Mouse (Mus musculus) lung, adult 2 months (tissue): Measurements from ENCODE around the gene Klhl26. TPM values are rescaled to one million over a fixed set of nuclear protein-coding genes. Genes with fewer than 3 reads are reported as not detected.

Experiments used
- DNase-seq: peaks from one replicate; pipeline ENCODE4 v3.0.0; 2022
- H3K4me1 ChIP-seq: fragments of 200-500 bp; 2 replicates; pipeline ENCODE4 v1.6.1; 2011; ENCODE audit warnings: low read length; ENCODE audit not compliant: control insufficient read depth, insufficient read depth
- H3K4me3 ChIP-seq: fragments of 200-500 bp; replicated peaks from 2 replicates; pipeline ENCODE3; 2011; ENCODE audit warnings: low read depth, mild to moderate bottlenecking, control low read depth, low read length; ENCODE audit errors: extremely low read depth
- CTCF ChIP-seq: fragments of 200-500 bp; IDR thresholded peaks from 2 replicates; pipeline ENCODE4 v1.5.1; 2011; ENCODE audit warnings: mild to moderate bottlenecking, low read length, control low read depth; ENCODE audit not compliant: insufficient read depth
- POLR2A ChIP-seq: fragments of 200-500 bp; IDR thresholded peaks from 2 replicates; pipeline ENCODE4 v1.6.1; 2011; ENCODE audit warnings: low read depth, mild to moderate bottlenecking, control low read depth, low read length, borderline replicate concordance; ENCODE audit errors: extremely low read depth
- WGBS: fragments of 180-500 bp; shearing (Covaris S2); methylation state at CpG from one replicate; pipeline ENCODE4 v1.1.7; 2018; 5-methylcytosine and 5-hydroxymethylcytosine counted together
- polyA plus RNA-seq: library from polyadenylated mRNA; depleted of rRNA; stranded (reverse); fragments of >200 nt; gene quantifications from 2 replicates; pipeline ENCODE4 v1.2.3, GENCODE M21; 2012; rRNA removed

Gene Klhl26
- polyA plus RNA-seq, 1 experiment: 51.3 TPM

- no peak for TF ChIP-seq CTCF
- TF ChIP-seq POLR2A: no peak
- no peak overlapping the region for H3K4me3 ChIP-seq
- peaks cover 4% of the 10 kb centered on the region for H3K4me1 ChIP-seq
- WGBS: 59% methylated on average over 6 of the region's 6 CpGs
- no peak for DNase-seq
Measured at GRCm38 (mm10) chr8:70408301-70408700, 68.5 kb downstream of the Klhl26 start.

- DNase-seq: no peak
- Histone ChIP-seq H3K4me3 (no peak overlapping the region), H3K4me1 (peaks cover 4% of the 10 kb centered on the region)
- no peak for TF ChIP-seq POLR2A
- no peak for TF ChIP-seq CTCF
- 73% methylated on average over 11 of the region's 11 CpGs for WGBS
Measured at GRCm38 (mm10) chr8:70406427-70407069, 70.2 kb downstream of the Klhl26 start.

GRCm38 (mm10) chr8:70405189-70405588, 71.6 kb downstream of the Klhl26 start:
- no peak for DNase-seq
- no peak overlapping the region for H3K4me3 ChIP-seq
- H3K4me1 ChIP-seq: peaks cover 4% of the 10 kb centered on the region
- 49% methylated on average over 7 of the region's 7 CpGs for WGBS
- TF ChIP-seq POLR2A (no peak), CTCF (no peak)

- no peak for DNase-seq
- 93% methylated on average over 3 of the region's 3 CpGs for WGBS
- no peak for TF ChIP-seq POLR2A
- TF ChIP-seq CTCF: no peak
- Histone ChIP-seq H3K4me3 (no peak overlapping the region), H3K4me1 (peaks cover 2% of the 10 kb centered on the region)
Measured at GRCm38 (mm10) chr8:70404212-70404611, 72.6 kb downstream of the Klhl26 start.

Other genes starting within 250 kb of the Klhl26 start
- 26.6 and 31.0 TPM in 2 replicates for gene Sugp2, start 242.7 kb downstream of the Klhl26 start, polyA plus RNA-seq
- 14.5 and 15.1 TPM in 2 replicates for gene Armc6, start 242.5 kb downstream of the Klhl26 start, polyA plus RNA-seq
- 75.0 and 111 TPM in 2 replicates for gene Homer3, start 194.1 kb downstream of the Klhl26 start, polyA plus RNA-seq
- 37.2 and 43.0 TPM in 2 replicates for gene Ddx49, start 174.5 kb downstream of the Klhl26 start, polyA plus RNA-seq
- gene Cope, start 174.4 kb downstream of the Klhl26 start, polyA plus RNA-seq: 308 and 342 TPM in 2 replicates
- 2.7 TPM in 2 replicates for gene Cers1, start 161.2 kb downstream of the Klhl26 start, polyA plus RNA-seq
- gene Gdf1, start 147.2 kb downstream of the Klhl26 start, polyA plus RNA-seq: 1.1 and 1.5 TPM in 2 replicates
- 35.8 and 36.7 TPM in 2 replicates for gene Upf1, start 123.7 kb downstream of the Klhl26 start, polyA plus RNA-seq
- gene Comp, start 103.4 kb downstream of the Klhl26 start, polyA plus RNA-seq: 0.51 and 1.3 TPM in 2 replicates
- gene Crtc1, start 37.4 kb downstream of the Klhl26 start, polyA plus RNA-seq: 18.7 and 20.4 TPM in 2 replicates
- gene Tmem59l, start 10.4 kb upstream of the Klhl26 start, polyA plus RNA-seq: 10.5 and 12.2 TPM in 2 replicates
- 27.7 and 34.3 TPM in 2 replicates for gene Crlf1, start 16.2 kb upstream of the Klhl26 start, polyA plus RNA-seq
- 145 and 178 TPM in 2 replicates for gene Rex1bd, start 29.8 kb upstream of the Klhl26 start, polyA plus RNA-seq
- gene Uba52, start 33.8 kb upstream of the Klhl26 start, polyA plus RNA-seq: 370 and 371 TPM in 2 replicates
- 361 and 369 TPM in 2 replicates for gene Fkbp8, start 50.8 kb upstream of the Klhl26 start, polyA plus RNA-seq
- 48.7 and 54.6 TPM in 2 replicates for gene Kxd1, start 51.0 kb upstream of the Klhl26 start, polyA plus RNA-seq
- gene Ell, start 62.5 kb upstream of the Klhl26 start, polyA plus RNA-seq: 29.6 and 32.9 TPM in 2 replicates
- gene Isyna1, start 117.4 kb upstream of the Klhl26 start, polyA plus RNA-seq: 102 and 112 TPM in 2 replicates
- 228 and 351 TPM in 2 replicates for gene Ssbp4, start 131.9 kb upstream of the Klhl26 start, polyA plus RNA-seq
- gene Lrrc25, start 139.2 kb upstream of the Klhl26 start, polyA plus RNA-seq: 10.4 and 10.5 TPM in 2 replicates
- gene Gdf15, start 155.5 kb upstream of the Klhl26 start, polyA plus RNA-seq: 5.4 and 6.6 TPM in 2 replicates
- gene Pgpep1, start 183.4 kb upstream of the Klhl26 start, polyA plus RNA-seq: 32.2 and 33.7 TPM in 2 replicates
- 75.2 and 76.3 TPM in 2 replicates for gene Lsm4, start 196.3 kb upstream of the Klhl26 start, polyA plus RNA-seq
- gene Jund, start 222.0 kb upstream of the Klhl26 start, polyA plus RNA-seq: 378 and 717 TPM in 2 replicates
- 0.03 TPM in 1 of 2 replicates, not detected in the other for gene Iqcn, start 226.5 kb upstream of the Klhl26 start, polyA plus RNA-seq
- 0.43 and 1.2 TPM in 2 replicates for gene Gm3336, start 241.6 kb upstream of the Klhl26 start, polyA plus RNA-seq
- gene Pde4c, start 246.8 kb upstream of the Klhl26 start, polyA plus RNA-seq: 4.1 and 5.5 TPM in 2 replicates